ENCODE assay signal across 8 mouse cellular contexts in the genomic region with DNA sequence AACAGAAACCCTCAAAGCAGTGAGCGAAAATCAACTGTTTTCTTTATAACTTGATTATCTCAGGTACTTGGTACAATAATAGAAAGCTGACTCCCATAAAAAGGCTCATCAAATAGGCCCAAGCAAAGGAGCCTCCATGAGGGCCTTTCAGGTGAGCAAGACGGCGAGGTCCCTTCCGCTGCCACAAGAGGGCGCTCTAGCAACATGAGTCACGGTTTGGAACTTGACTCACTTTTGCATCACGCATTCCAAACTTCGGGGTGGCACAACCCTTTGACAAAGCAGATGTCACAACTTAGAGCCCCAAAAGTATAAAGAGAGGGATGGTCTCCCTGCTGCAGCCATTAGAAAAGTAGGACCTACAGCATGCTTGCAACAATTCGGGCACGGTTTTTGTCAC. TPM values are rescaled to one million over a fixed set of nuclear protein-coding genes. Genes with fewer than 3 reads are reported as not detected.
A peak's percentile ranks its signal among the peaks of the same experiment; 100 is the strongest.
DNase-seq lines count a peak whose midpoint lies in the region; ATAC-seq and TF ChIP-seq lines count a peak whose summit lies in the region.

No protein-coding gene starts in this region.

- no peak overlapping the region for H3K9ac ChIP-seq in heart, embryonic 11.5 days (ENCODE audit: low read depth, low read length)
- H3K9ac ChIP-seq in embryonic facial prominence, embryonic 11.5 days (replicated peaks; ENCODE audit: low read length): no peak overlapping the region
- H3K9ac ChIP-seq in heart, postnatal 0 days (replicated peaks; ENCODE audit: low read depth, low read length): no peak overlapping the region

- peak; percentile 86 for TF ChIP-seq CTCF in heart, postnatal 0 days (IDR thresholded peaks at IDR 0.05; ENCODE audit: low read depth)

- no peak for TF ChIP-seq EP300 in heart, postnatal 0 days (IDR thresholded peaks at IDR 0.05; ENCODE audit: low read depth)

- H3K4me2 ChIP-seq in heart, embryonic 11.5 days: no peak overlapping the region
- H3K4me2 ChIP-seq in embryonic facial prominence, embryonic 11.5 days (ENCODE audit: low read depth, low read length): no peak overlapping the region
- H3K4me2 ChIP-seq in heart, postnatal 0 days (ENCODE audit: low read depth, low read length): no peak overlapping the region

- no peaks in the 10 kb centered on the region for H3K9me3 ChIP-seq in heart, embryonic 11.5 days (replicated peaks; ENCODE audit: control insufficient read depth, low read length)
- no peaks in the 10 kb centered on the region for H3K9me3 ChIP-seq in embryonic facial prominence, embryonic 11.5 days (replicated peaks; ENCODE audit: control insufficient read depth, low read length)
- no peaks in the 10 kb centered on the region for H3K9me3 ChIP-seq in heart, postnatal 0 days (replicated peaks; ENCODE audit: control insufficient read depth, low read length)

- ATAC-seq in heart, embryonic 11.5 days (replicated peaks; ENCODE audit: insufficient number of reproducible peaks, low FRiP score, low TSS enrichment): no peak
- no peak for ATAC-seq in embryonic facial prominence, embryonic 11.5 days (replicated peaks; ENCODE audit: insufficient number of reproducible peaks, low FRiP score, low TSS enrichment, low read depth)
- no peak for ATAC-seq in heart, postnatal 0 days (ENCODE audit: insufficient read depth, low read depth)
- peak; percentile 74 for ATAC-seq in megakaryocyte progenitor cell, adult 5-6 weeks (replicated peaks; ENCODE audit: poor library complexity)

- DNase-seq in heart, adult 11 months: peak; percentile 93
- DNase-seq in adrenal gland, postnatal 25 days: peak; percentile 89
- peak; percentile 92 for DNase-seq in embryonic facial prominence, embryonic 11.5 days (ENCODE audit: low spot score)
- DNase-seq in heart, postnatal 0 days (ENCODE audit: low spot score): peak; percentile 46
- DNase-seq in left cerebral cortex, adult 18-20 months (ENCODE audit: low spot score in 2 of 2): peak; percentile 86 to 94
- peak; percentile 85 to 98 for DNase-seq in spleen, postnatal 4 days (ENCODE audit: low spot score in 2 of 2)

- 20% methylated on average over 10 of the region's 10 CpGs for WGBS in heart, embryonic 11.5 days (ENCODE audit: insufficient replicate concordance)
- WGBS in embryonic facial prominence, embryonic 11.5 days: 20% methylated on average over 10 of the region's 10 CpGs
- WGBS in heart, postnatal 0 days: 16% methylated on average over 10 of the region's 10 CpGs

- H3K4me3 ChIP-seq in heart, embryonic 11.5 days (ENCODE audit: low read depth, low read length): no peak overlapping the region
- no peak overlapping the region for H3K4me3 ChIP-seq in embryonic facial prominence, embryonic 11.5 days (ENCODE audit: low read depth, low read length)
- H3K4me3 ChIP-seq in heart, postnatal 0 days (ENCODE audit: low read depth, low read length): no peak overlapping the region

- no peaks in the 10 kb centered on the region for H3K27me3 ChIP-seq in heart, embryonic 11.5 days (ENCODE audit: control insufficient read depth, insufficient read depth, low read length)
- H3K27me3 ChIP-seq in embryonic facial prominence, embryonic 11.5 days (ENCODE audit: control insufficient read depth, insufficient read depth, low read length): no peaks in the 10 kb centered on the region
- H3K27me3 ChIP-seq in heart, postnatal 0 days (ENCODE audit: control insufficient read depth, insufficient read depth, low read length): no peaks in the 10 kb centered on the region

- H3K36me3 ChIP-seq in heart, embryonic 11.5 days (ENCODE audit: control insufficient read depth, insufficient read depth, low read length): no peaks in the 10 kb centered on the region
- no peaks in the 10 kb centered on the region for H3K36me3 ChIP-seq in embryonic facial prominence, embryonic 11.5 days (replicated peaks; ENCODE audit: control insufficient read depth, insufficient read depth, low read depth, low read length)
- H3K36me3 ChIP-seq in heart, postnatal 0 days (replicated peaks; ENCODE audit: control insufficient read depth, insufficient read depth, low read length): no peaks in the 10 kb centered on the region

- no peak overlapping the region for H3K27ac ChIP-seq in heart, embryonic 11.5 days (ENCODE audit: low read depth, low read length)
- H3K27ac ChIP-seq in embryonic facial prominence, embryonic 11.5 days (replicated peaks; ENCODE audit: low read depth, low read length): no peak overlapping the region
- H3K27ac ChIP-seq in heart, postnatal 0 days (ENCODE audit: low read depth): no peak overlapping the region

- no peaks in the 10 kb centered on the region for H3K4me1 ChIP-seq in heart, embryonic 11.5 days (ENCODE audit: control insufficient read depth, insufficient read depth, low read length)
- no peaks in the 10 kb centered on the region for H3K4me1 ChIP-seq in embryonic facial prominence, embryonic 11.5 days (ENCODE audit: control insufficient read depth, insufficient read depth, low read length)
- H3K4me1 ChIP-seq in heart, postnatal 0 days (ENCODE audit: control insufficient read depth, insufficient read depth): no peaks in the 10 kb centered on the region

RNA-seq across cellular contexts. Expression of a gene that starts 5.9 kb away (rescaled TPM):
- polyA plus RNA-seq in heart, embryonic 11.5 days (2014; fragmentation: Nextera tagmentation; extraction: Ambion mirVana): 11.3 and 17.1 TPM in 2 replicates
- total RNA-seq in adrenal gland, postnatal 25 days (2021): 8.9 and 9.7 TPM in 2 replicates
- 15.3 and 17.2 TPM in 2 replicates for polyA plus RNA-seq in embryonic facial prominence, embryonic 11.5 days (2014; fragmentation: Nextera tagmentation; extraction: Ambion mirVana)
- total RNA-seq in heart, postnatal 0 days (2014; rRNA removed; ENCODE audit: low replicate concordance): 5.8 and 8.4 TPM in 2 replicates
- 4.7 and 5.2 TPM in 2 replicates for polyA plus RNA-seq in heart, postnatal 0 days (2015; fragmentation: Nextera tagmentation; extraction: Ambion mirVana)
- total RNA-seq in left cerebral cortex, adult 18-20 months (2021): 10 to 100 TPM; 72.9 to 77.6 TPM
- total RNA-seq in megakaryocyte progenitor cell, adult 5-6 weeks (2015): 16.4 and 19.7 TPM in 2 replicates
- total RNA-seq in megakaryocyte progenitor cell, adult 5-6 weeks (2017): 23.9 and 26.8 TPM in 2 replicates

RNA-seq across cellular contexts. Expression of a gene that starts 20.6 kb away (rescaled TPM):
- 17.3 and 19.0 TPM in 2 replicates for polyA plus RNA-seq in heart, embryonic 11.5 days (2014; fragmentation: Nextera tagmentation; extraction: Ambion mirVana)
- 28.2 and 33.5 TPM in 2 replicates for total RNA-seq in adrenal gland, postnatal 25 days (2021)
- 15.5 and 16.7 TPM in 2 replicates for polyA plus RNA-seq in embryonic facial prominence, embryonic 11.5 days (2014; fragmentation: Nextera tagmentation; extraction: Ambion mirVana)
- 8.7 and 25.7 TPM in 2 replicates for total RNA-seq in heart, postnatal 0 days (2014; rRNA removed; ENCODE audit: low replicate concordance)
- 8.8 and 9.0 TPM in 2 replicates for polyA plus RNA-seq in heart, postnatal 0 days (2015; fragmentation: Nextera tagmentation; extraction: Ambion mirVana)
- total RNA-seq in left cerebral cortex, adult 18-20 months (2021): 10 to 100 TPM; 32.2 to 32.7 TPM
- 45.7 and 45.8 TPM in 2 replicates for total RNA-seq in megakaryocyte progenitor cell, adult 5-6 weeks (2015)
- 34.0 and 37.8 TPM in 2 replicates for total RNA-seq in megakaryocyte progenitor cell, adult 5-6 weeks (2017)
